Mouse (Mus musculus): ENCODE measurements around the gene Ggcx.

DNA sequence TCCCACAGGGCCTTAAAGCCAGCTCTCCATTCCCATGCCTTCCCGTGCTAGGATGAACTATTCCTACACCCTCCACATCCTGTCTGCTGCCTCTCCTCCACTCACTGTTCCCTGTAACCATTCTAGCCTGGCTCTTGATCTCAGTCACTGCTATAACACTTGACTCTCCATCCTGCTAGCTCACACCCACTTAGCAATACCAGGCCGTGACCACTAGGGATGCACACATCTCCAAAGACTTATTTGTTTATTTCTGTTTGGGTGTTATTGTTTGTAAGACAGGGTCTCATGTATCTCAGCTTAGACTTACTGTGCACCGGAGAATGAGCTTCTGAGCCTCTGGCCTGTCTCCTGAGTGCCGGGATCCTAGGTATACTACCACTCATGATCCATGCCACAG lies 44.6 kb upstream of the Ggcx start:
- TF ChIP-seq CTCF (IDR thresholded peaks at IDR 0.05; ENCODE audit: borderline replicate concordance, extremely low read depth, insufficient read depth, insufficient read length) (peak; percentile 25; the same call in 1 of the 2 replicates), POLR2A (IDR thresholded peaks at IDR 0.05; ENCODE audit: borderline replicate concordance, extremely low read depth, insufficient read depth, insufficient read length, poor library complexity, severe bottlenecking) (no peak)
